Mouse (Mus musculus): ENCODE measurements around the gene Glyat.
A peak's percentile ranks its signal among the peaks of the same experiment; 100 is the strongest.
"Not testable (repeated sequence)": the region's sequence is repeated elsewhere in the genome, so short reads cannot be mapped to it uniquely, and the experiment has no call there.

Gene Glyat

GRCm38 (mm10) chr19:12633176-12633575, at the start of gene Glyat:
Gene Glyat (plus strand): TSS chr19:12633308.
- no peak for DNase-seq

GRCm38 (mm10) chr19:12585310-12585709, 47.8 kb upstream of the Glyat start:
- DNase-seq: no peak

- DNase-seq: peak; percentile 80
Observed at GRCm38 (mm10) chr19:12591908-12592307, 41.2 kb upstream of the Glyat start.

GRCm38 (mm10) chr19:12595135-12595529, 38.0 kb upstream of the Glyat start:
- DNase-seq: no peak

- peak; percentile 81 for DNase-seq
Observed at GRCm38 (mm10) chr19:12595530-12596289, 37.4 kb upstream of the Glyat start.

- DNase-seq: peak; percentile 37
Observed at GRCm38 (mm10) chr19:12596290-12597072, 36.6 kb upstream of the Glyat start.

GRCm38 (mm10) chr19:12597073-12597405, 36.1 kb upstream of the Glyat start:
- no peak for DNase-seq

- DNase-seq: no peak
Observed at GRCm38 (mm10) chr19:12598674-12599073, 34.4 kb upstream of the Glyat start.

GRCm38 (mm10) chr19:12599674-12600073, 33.4 kb upstream of the Glyat start, which contains the start of gene Gm4952:
Gene Gm4952 (plus strand): TSS chr19:12599974.
- no peak for DNase-seq

GRCm38 (mm10) chr19:12600684-12601480, 32.2 kb upstream of the Glyat start:
- no peak for DNase-seq

GRCm38 (mm10) chr19:12608336-12608735, 24.8 kb upstream of the Glyat start:
- DNase-seq: no peak

GRCm38 (mm10) chr19:12613646-12614045, 19.5 kb upstream of the Glyat start:
- no peak for DNase-seq

- no peak for DNase-seq
Observed at GRCm38 (mm10) chr19:12634259-12634658, 1.2 kb downstream of the Glyat start.

- DNase-seq: no peak
Observed at GRCm38 (mm10) chr19:12634963-12635362, 1.9 kb downstream of the Glyat start.

GRCm38 (mm10) chr19:12636863-12637262, 3.8 kb downstream of the Glyat start:
- no peak for DNase-seq

- DNase-seq: no peak
Observed at GRCm38 (mm10) chr19:12638049-12638448, 4.9 kb downstream of the Glyat start.

- DNase-seq: no peak
Observed at GRCm38 (mm10) chr19:12649511-12649910, 16.4 kb downstream of the Glyat start.

- no peak for DNase-seq
Observed at GRCm38 (mm10) chr19:12666156-12666555, 33.0 kb downstream of the Glyat start.

- DNase-seq: not testable (repeated sequence)
Observed at GRCm38 (mm10) chr19:12668601-12669000, 35.5 kb downstream of the Glyat start.

- no peak for DNase-seq
Observed at GRCm38 (mm10) chr19:12670139-12670538, 37.0 kb downstream of the Glyat start, which contains the start of gene Olfr1442. Gene Olfr1442 (plus strand): TSS chr19:12670439.

GRCm38 (mm10) chr19:12671051-12671450, 37.9 kb downstream of the Glyat start:
- no peak for DNase-seq

- DNase-seq: no peak
Observed at GRCm38 (mm10) chr19:12677812-12678211, 44.7 kb downstream of the Glyat start, which contains the start of gene Olfr1443. Gene Olfr1443 (plus strand): TSS chr19:12678112.

- no peak for DNase-seq
Observed at GRCm38 (mm10) chr19:12684638-12685037, 51.5 kb downstream of the Glyat start.

Data from embryo, embryonic 11 days (tissue).